Mouse (Mus musculus) lung, embryonic 15.5 days (tissue): ENCODE data around the gene Dclk1. TPM values are rescaled to one million over a fixed set of nuclear protein-coding genes. Genes with fewer than 3 reads are reported as not detected.

ENCODE experiments used
- ATAC-seq: fragments of 200-750 bp; cut with Nextera tagmentation; 2 replicates; pipeline ENCODE4 v1.8.0; 2017; ENCODE audit warnings: moderate number of reproducible peaks, borderline replicate concordance; ENCODE audit not compliant: low FRiP score, low TSS enrichment; ENCODE audit errors: extremely low read depth
- H3K27ac ChIP-seq: fragments of 300-500 bp; sonication (generic); 2 replicates; pipeline ENCODE4 v1.5.1; 2015; ENCODE audit warnings: moderate library complexity, mild to moderate bottlenecking, inconsistent platforms
- H3K27me3 ChIP-seq: fragments of 300-500 bp; sonication (generic); 2 replicates; pipeline ENCODE4 v1.6.1; 2015; ENCODE audit warnings: inconsistent platforms
- H3K36me3 ChIP-seq: fragments of 300-500 bp; sonication (generic); 2 replicates; pipeline ENCODE4 v1.6.1; 2015; ENCODE audit warnings: inconsistent platforms
- H3K4me1 ChIP-seq: fragments of 300-500 bp; sonication (generic); 2 replicates; pipeline ENCODE4 v1.6.1; 2015; ENCODE audit warnings: inconsistent platforms
- H3K4me2 ChIP-seq: fragments of 300-500 bp; sonication (generic); 2 replicates; pipeline ENCODE4 v1.6.1; 2015; ENCODE audit warnings: inconsistent platforms, mild to moderate bottlenecking, moderate library complexity
- H3K4me3 ChIP-seq: fragments of 300-500 bp; sonication (generic); 2 replicates; pipeline ENCODE4 v1.5.1; 2015; ENCODE audit warnings: mild to moderate bottlenecking, inconsistent platforms
- H3K9ac ChIP-seq: fragments of 300-500 bp; sonication (generic); 2 replicates; pipeline ENCODE4 v1.6.1; 2015; ENCODE audit warnings: inconsistent platforms
- H3K9me3 ChIP-seq: fragments of 300-500 bp; sonication (generic); 2 replicates; pipeline ENCODE4 v1.6.1; 2016; ENCODE audit warnings: inconsistent platforms
- WGBS: fragments of 180-500 bp; shearing (Covaris S2); methylation state at CpG from one replicate; pipeline ENCODE4 v1.1.7; 2015; 5-methylcytosine and 5-hydroxymethylcytosine counted together
- polyA plus RNA-seq: library from polyadenylated mRNA; unstranded; fragments of >200 nt; fragmentation: Nextera tagmentation; extraction: Ambion mirVana; gene quantifications from 2 replicates; pipeline ENCODE4 v1.2.1, GENCODE M21; 2015

Gene Dclk1
- polyA plus RNA-seq, 1 experiment from 2014 or later, result 10.7 TPM

GRCm38 (mm10) chr3:55499298-55499697 is 257.1 kb downstream of the Dclk1 start:
- no peak for ATAC-seq
- Histone ChIP-seq H3K4me3 (no peak overlapping the region), H3K27ac (no peak overlapping the region), H3K4me1 (no peaks in the 10 kb centered on the region), H3K9ac (no peak overlapping the region), H3K27me3 (no peaks in the 10 kb centered on the region), H3K9me3 (no peaks in the 10 kb centered on the region), H3K36me3 (no peaks in the 10 kb centered on the region), H3K4me2 (no peak overlapping the region)
- 81% methylated on average over 7 of the region's 7 CpGs for WGBS

GRCm38 (mm10) chr3:55510198-55510597 is 268.0 kb downstream of the Dclk1 start:
- ATAC-seq, result no peak

GRCm38 (mm10) chr3:55511658-55512057 is 269.5 kb downstream of the Dclk1 start:
- WGBS, result 45% methylated on average over 6 of the region's 6 CpGs
- H3K9me3 ChIP-seq, result no peaks in the 10 kb centered on the region
- H3K27me3 ChIP-seq, result no peaks in the 10 kb centered on the region
- H3K27ac ChIP-seq, result no peak overlapping the region; the same call in 1 of the 2 replicates
- ATAC-seq, result no peak
- H3K4me3 ChIP-seq, result no peak overlapping the region
- H3K9ac ChIP-seq, result no peak overlapping the region
- H3K4me2 ChIP-seq, result no peak overlapping the region
- H3K36me3 ChIP-seq, result no peaks in the 10 kb centered on the region
- no peaks in the 10 kb centered on the region for H3K4me1 ChIP-seq

More at GRCm38 (mm10) chr3:55510198-55510597, 268.0 kb downstream of the Dclk1 start:
- no peak overlapping the region for H3K27ac ChIP-seq
- no peak overlapping the region for H3K9ac ChIP-seq
- WGBS, result 60% methylated on average over 7 of the region's 7 CpGs
- no peak overlapping the region for H3K4me2 ChIP-seq
- H3K9me3 ChIP-seq, result no peaks in the 10 kb centered on the region
- no peaks in the 10 kb centered on the region for H3K4me1 ChIP-seq
- H3K36me3 ChIP-seq, result no peaks in the 10 kb centered on the region
- H3K4me3 ChIP-seq, result no peak overlapping the region
- no peaks in the 10 kb centered on the region for H3K27me3 ChIP-seq

GRCm38 (mm10) chr3:55515966-55516365 is 273.8 kb downstream of the Dclk1 start:
- no peak for ATAC-seq

GRCm38 (mm10) chr3:55517454-55518014 is 275.4 kb downstream of the Dclk1 start:
- Histone ChIP-seq H3K27ac (no peak overlapping the region), H3K36me3 (no peaks in the 10 kb centered on the region), H3K4me3 (peak overlapping the region; percentile 26), H3K9me3 (no peaks in the 10 kb centered on the region), H3K27me3 (no peaks in the 10 kb centered on the region), H3K4me1 (peaks cover 6% of the 10 kb centered on the region), H3K4me2 (peak overlapping the region; percentile 53), H3K9ac (no peak overlapping the region)
- no peak for ATAC-seq
- 32% methylated on average over 17 of the region's 17 CpGs for WGBS

More at GRCm38 (mm10) chr3:55515966-55516365, 273.8 kb downstream of the Dclk1 start:
- 71% methylated on average over 5 of the region's 5 CpGs for WGBS
- H3K27ac ChIP-seq, result no peak overlapping the region
- H3K36me3 ChIP-seq, result no peaks in the 10 kb centered on the region
- H3K4me1 ChIP-seq, result peaks cover 6% of the 10 kb centered on the region
- no peaks in the 10 kb centered on the region for H3K27me3 ChIP-seq
- H3K4me3 ChIP-seq, result no peak overlapping the region
- no peaks in the 10 kb centered on the region for H3K9me3 ChIP-seq
- H3K9ac ChIP-seq, result no peak overlapping the region
- H3K4me2 ChIP-seq, result no peak overlapping the region

- 23% methylated on average over 12 of the region's 12 CpGs for WGBS
- H3K9ac ChIP-seq, result no peak overlapping the region
Measured at GRCm38 (mm10) chr3:55520240-55521180, 278.3 kb downstream of the Dclk1 start.

GRCm38 (mm10) chr3:55521776-55522175 is 279.6 kb downstream of the Dclk1 start:
- Histone ChIP-seq H3K9me3 (no peaks in the 10 kb centered on the region), H3K27me3 (no peaks in the 10 kb centered on the region), H3K27ac (no peak overlapping the region), H3K4me1 (peaks cover 5% of the 10 kb centered on the region), H3K9ac (no peak overlapping the region), H3K4me3 (no peak overlapping the region), H3K4me2 (no peak overlapping the region), H3K36me3 (no peaks in the 10 kb centered on the region)
- 80% methylated on average over 8 of the region's 8 CpGs for WGBS
- no peak for ATAC-seq

More at GRCm38 (mm10) chr3:55520240-55521180, 278.3 kb downstream of the Dclk1 start:
- H3K27ac ChIP-seq, result no peak overlapping the region
- H3K36me3 ChIP-seq, result no peaks in the 10 kb centered on the region
- H3K27me3 ChIP-seq, result no peaks in the 10 kb centered on the region
- H3K4me3 ChIP-seq, result no peak overlapping the region
- no peak for ATAC-seq
- H3K9me3 ChIP-seq, result no peaks in the 10 kb centered on the region
- H3K4me2 ChIP-seq, result no peak overlapping the region
- H3K4me1 ChIP-seq, result peaks cover 6% of the 10 kb centered on the region

GRCm38 (mm10) chr3:55523224-55523623 is 281.1 kb downstream of the Dclk1 start:
- ATAC-seq, result no peak
- Histone ChIP-seq H3K4me2 (no peak overlapping the region), H3K27ac (no peak overlapping the region), H3K4me1 (no peaks in the 10 kb centered on the region), H3K9me3 (no peaks in the 10 kb centered on the region), H3K4me3 (no peak overlapping the region), H3K27me3 (no peaks in the 10 kb centered on the region), H3K9ac (no peak overlapping the region), H3K36me3 (no peaks in the 10 kb centered on the region)
- 61% methylated on average over 7 of the region's 7 CpGs for WGBS

GRCm38 (mm10) chr3:55523735-55524477 is 281.7 kb downstream of the Dclk1 start:
- H3K9ac ChIP-seq, result no peak overlapping the region
- no peak for ATAC-seq
- H3K27ac ChIP-seq, result no peak overlapping the region
- H3K4me1 ChIP-seq, result no peaks in the 10 kb centered on the region
- H3K36me3 ChIP-seq, result no peaks in the 10 kb centered on the region
- WGBS, result 32% methylated on average over 16 of the region's 16 CpGs
- H3K4me2 ChIP-seq, result peak overlapping the region; percentile 36
- no peaks in the 10 kb centered on the region for H3K9me3 ChIP-seq
- H3K27me3 ChIP-seq, result no peaks in the 10 kb centered on the region
- H3K4me3 ChIP-seq, result no peak overlapping the region

GRCm38 (mm10) chr3:55524491-55525195 is 282.5 kb downstream of the Dclk1 start:
- Histone ChIP-seq H3K9me3 (no peaks in the 10 kb centered on the region), H3K27me3 (no peaks in the 10 kb centered on the region), H3K4me1 (no peaks in the 10 kb centered on the region), H3K4me3 (no peak overlapping the region), H3K27ac (no peak overlapping the region), H3K9ac (no peak overlapping the region), H3K4me2 (no peak overlapping the region), H3K36me3 (no peaks in the 10 kb centered on the region)
- ATAC-seq, result no peak
- 84% methylated on average over 9 of the region's 9 CpGs for WGBS

- no peak for ATAC-seq
- Histone ChIP-seq H3K27ac (no peak overlapping the region), H3K4me1 (peaks cover 7% of the 10 kb centered on the region; the same call in 1 of the 2 replicates), H3K36me3 (no peaks in the 10 kb centered on the region), H3K27me3 (no peaks in the 10 kb centered on the region), H3K4me3 (no peak overlapping the region), H3K4me2 (no peak overlapping the region), H3K9ac (no peak overlapping the region), H3K9me3 (no peaks in the 10 kb centered on the region)
- 76% methylated on average over 3 of the region's 3 CpGs for WGBS
Measured at GRCm38 (mm10) chr3:55526470-55526869, 284.3 kb downstream of the Dclk1 start.
